Mouse (Mus musculus) heart, embryonic 11.5 days (tissue): ENCODE measurements around the gene Plod1. TPM values are rescaled to one million over a fixed set of nuclear protein-coding genes. Genes with fewer than 3 reads are reported as not detected.

ENCODE experiments used
- ATAC-seq: fragments of 200-750 bp; cut with Nextera tagmentation; replicated peaks from 2 replicates; pipeline ENCODE4 v1.8.0; 2017; ENCODE audit warnings: moderate library complexity; ENCODE audit not compliant: insufficient number of reproducible peaks, low FRiP score, low TSS enrichment
- H3K27ac ChIP-seq: fragments of 300-500 bp; sonication (generic); 2 replicates; pipeline ENCODE4 v1.5.1; 2014; ENCODE audit warnings: mild to moderate bottlenecking, low read depth, low read length
- H3K27me3 ChIP-seq: fragments of 300-500 bp; sonication (generic); 2 replicates; pipeline ENCODE4 v1.6.1; 2014; ENCODE audit warnings: mild to moderate bottlenecking, low read length, mixed read lengths; ENCODE audit not compliant: control insufficient read depth, insufficient read depth
- H3K36me3 ChIP-seq: fragments of 300-500 bp; sonication (generic); 2 replicates; pipeline ENCODE4 v1.6.1; 2014; ENCODE audit warnings: mild to moderate bottlenecking, low read length, moderate library complexity, mixed read lengths; ENCODE audit not compliant: control insufficient read depth, insufficient read depth
- H3K4me1 ChIP-seq: fragments of 300-500 bp; sonication (generic); 2 replicates; pipeline ENCODE4 v1.6.1; 2014; ENCODE audit warnings: low read length; ENCODE audit not compliant: control insufficient read depth, insufficient read depth
- H3K4me2 ChIP-seq: fragments of 300-500 bp; sonication (generic); 2 replicates; pipeline ENCODE4 v1.6.1; 2014; ENCODE audit warnings: mild to moderate bottlenecking, moderate library complexity
- H3K4me3 ChIP-seq: fragments of 300-500 bp; sonication (generic); 2 replicates; pipeline ENCODE4 v1.5.1; 2014; ENCODE audit warnings: low read depth, low read length
- H3K9ac ChIP-seq: fragments of 300-500 bp; sonication (generic); 2 replicates; pipeline ENCODE4 v1.6.1; 2014; ENCODE audit warnings: mild to moderate bottlenecking, low read depth, low read length, moderate library complexity
- H3K9me3 ChIP-seq: fragments of 300-500 bp; sonication (generic); replicated peaks from 2 replicates; pipeline ENCODE4 v1.6.1; 2016; ENCODE audit warnings: low read length; ENCODE audit not compliant: control insufficient read depth
- WGBS: fragments of 180-500 bp; shearing (Covaris S2); extraction: QIAGEN DNeasy Blood & Tissue Kit; methylation state at CpG from one replicate; pipeline ENCODE4 v1.1.7; 2014; ENCODE audit not compliant: insufficient replicate concordance; 5-methylcytosine and 5-hydroxymethylcytosine counted together
- polyA plus RNA-seq: library from polyadenylated mRNA; unstranded; fragments of >200 nt; fragmentation: Nextera tagmentation; extraction: Ambion mirVana; gene quantifications from 2 replicates; pipeline ENCODE4 v1.2.1, GENCODE M21; 2014

Plod1 gene
- polyA plus RNA-seq, 1 experiment from 2014 or later = 40.1 TPM

DNA sequence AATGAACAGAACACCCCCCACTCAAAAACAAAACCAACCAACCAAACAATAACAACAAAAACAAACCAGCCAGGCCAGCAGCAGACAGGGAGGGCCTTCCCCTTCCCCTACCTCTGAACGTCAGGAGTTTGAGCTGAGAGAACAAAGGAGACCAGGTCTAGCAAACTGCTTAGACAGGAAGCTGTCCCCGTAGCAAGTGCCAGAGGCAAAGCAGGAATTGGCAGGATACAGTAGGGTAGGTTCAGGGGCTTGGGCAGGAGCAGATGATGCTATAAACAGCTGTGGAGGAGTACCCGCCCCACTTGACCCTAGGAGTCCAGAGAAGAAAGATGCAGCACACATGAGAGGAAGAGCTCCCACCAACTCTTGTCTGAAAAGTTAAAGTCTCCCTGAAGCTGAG, 2.4 kb downstream of the Plod1 start:
- WGBS = 42% methylated on average over 3 of the region's 3 CpGs
- Histone ChIP-seq H3K36me3 (peaks cover 12% of the 10 kb centered on the region), H3K27me3 (no peaks in the 10 kb centered on the region), H3K4me1 (peaks cover 6% of the 10 kb centered on the region; the same call in 1 of the 2 replicates), H3K9me3 (no peaks in the 10 kb centered on the region), H3K4me3 (no peak overlapping the region), H3K9ac (no peak overlapping the region), H3K27ac (no peak overlapping the region), H3K4me2 (no peak overlapping the region)
- ATAC-seq = no peak

DNA sequence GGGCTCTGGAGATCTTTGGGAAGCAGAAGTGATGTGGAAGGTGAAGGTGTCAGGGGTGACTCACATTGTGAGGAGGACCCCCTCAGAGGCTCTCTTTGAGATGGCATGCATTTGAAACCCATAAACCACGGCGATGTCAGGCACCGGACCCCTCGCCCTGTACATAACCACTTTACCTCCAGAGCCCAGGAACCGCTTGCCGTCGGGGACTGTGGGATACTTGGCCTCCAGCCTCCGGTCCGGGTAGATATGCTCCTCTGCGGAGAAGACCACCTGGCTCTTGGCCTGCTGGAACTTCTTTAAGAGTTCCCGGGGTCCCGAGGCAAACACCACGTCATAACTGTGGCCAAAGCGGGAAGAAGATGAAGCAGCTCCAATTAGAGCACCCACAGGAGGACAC, 5.6 kb downstream of the Plod1 start:
- H3K27me3 ChIP-seq = no peaks in the 10 kb centered on the region
- H3K9ac ChIP-seq = no peak overlapping the region
- no peaks in the 10 kb centered on the region for H3K9me3 ChIP-seq
- peaks cover 12% of the 10 kb centered on the region for H3K36me3 ChIP-seq
- ATAC-seq = no peak
- peaks cover 10% of the 10 kb centered on the region for H3K4me1 ChIP-seq
- H3K4me3 ChIP-seq = no peak overlapping the region
- no peak overlapping the region for H3K27ac ChIP-seq
- no peak overlapping the region for H3K4me2 ChIP-seq
- WGBS = 93% methylated on average over 14 of the region's 14 CpGs

DNA sequence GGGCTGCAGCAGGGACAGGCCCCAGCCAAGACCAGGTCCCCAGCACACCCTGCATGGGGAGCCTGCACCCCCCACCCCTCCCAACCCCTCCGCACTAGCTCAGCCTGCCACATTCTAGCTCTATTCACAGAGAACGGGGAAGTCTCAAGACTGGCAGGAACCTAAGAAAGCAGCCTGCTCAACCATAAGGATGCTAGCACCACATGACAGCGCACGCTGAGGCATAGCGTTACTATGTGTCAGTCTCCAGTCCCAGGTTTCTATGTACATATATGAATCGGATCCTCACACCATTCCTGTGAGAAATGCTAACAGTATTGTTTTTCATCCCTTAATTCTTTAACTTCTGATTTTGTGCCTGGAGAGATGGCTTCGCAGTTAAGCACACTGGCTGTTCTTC, 8.0 kb downstream of the Plod1 start:
- H3K4me3 ChIP-seq = no peak overlapping the region
- H3K4me1 ChIP-seq = peaks cover 6% of the 10 kb centered on the region
- H3K27ac ChIP-seq = no peak overlapping the region
- H3K9me3 ChIP-seq = no peaks in the 10 kb centered on the region
- peaks cover 20% of the 10 kb centered on the region for H3K36me3 ChIP-seq
- 79% methylated on average over 7 of the region's 7 CpGs for WGBS
- no peak for ATAC-seq
- no peak overlapping the region for H3K9ac ChIP-seq
- no peak overlapping the region for H3K4me2 ChIP-seq
- H3K27me3 ChIP-seq = no peaks in the 10 kb centered on the region

DNA sequence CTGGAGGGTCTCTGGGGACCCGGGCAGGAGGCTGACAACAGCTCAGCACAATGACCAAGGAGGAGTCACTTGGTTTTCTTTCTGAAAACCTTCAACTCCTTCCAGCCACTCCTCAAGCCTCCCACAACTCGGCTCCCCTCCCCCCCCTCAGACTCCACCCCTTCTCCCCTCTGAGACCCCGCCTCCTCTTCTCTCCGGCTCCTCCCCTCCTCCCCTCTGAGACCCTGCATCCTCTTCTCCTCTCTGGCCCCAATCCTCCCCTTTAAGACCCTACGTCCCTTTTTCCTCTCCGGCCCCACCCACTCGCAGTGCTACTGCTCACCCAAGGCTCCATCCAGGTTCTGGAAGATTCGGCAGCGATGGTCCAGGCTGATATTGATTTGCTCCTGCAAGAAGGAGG, 8.4 kb downstream of the Plod1 start:
- Histone ChIP-seq H3K27ac (no peak overlapping the region), H3K4me3 (no peak overlapping the region), H3K4me2 (no peak overlapping the region), H3K4me1 (peaks cover 6% of the 10 kb centered on the region), H3K36me3 (peaks cover 23% of the 10 kb centered on the region), H3K27me3 (no peaks in the 10 kb centered on the region), H3K9me3 (no peaks in the 10 kb centered on the region), H3K9ac (no peak overlapping the region)
- ATAC-seq = no peak
- WGBS = 15% methylated on average over 9 of the region's 9 CpGs

DNA sequence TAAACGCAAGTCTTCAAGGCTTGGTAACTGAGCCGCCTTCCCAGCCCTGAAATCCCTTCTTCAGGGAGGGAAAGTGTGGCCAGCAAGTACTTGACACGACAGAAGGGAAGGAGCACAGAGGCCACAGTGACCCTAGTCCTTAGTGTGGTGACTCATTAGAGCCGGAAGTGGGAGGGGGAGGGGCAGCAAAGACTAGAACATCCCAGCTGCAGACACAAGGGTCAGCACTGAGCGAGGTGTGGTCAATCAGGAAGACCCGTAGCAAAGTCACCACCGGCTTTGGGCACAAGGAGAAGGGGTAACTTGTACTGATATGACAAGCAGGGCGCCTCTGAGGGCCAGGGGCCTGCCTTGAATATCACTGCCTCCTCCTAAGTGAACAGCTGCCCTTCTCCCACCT, 8.9 kb downstream of the Plod1 start:
- no peak overlapping the region for H3K27ac ChIP-seq
- no peak for ATAC-seq

DNA sequence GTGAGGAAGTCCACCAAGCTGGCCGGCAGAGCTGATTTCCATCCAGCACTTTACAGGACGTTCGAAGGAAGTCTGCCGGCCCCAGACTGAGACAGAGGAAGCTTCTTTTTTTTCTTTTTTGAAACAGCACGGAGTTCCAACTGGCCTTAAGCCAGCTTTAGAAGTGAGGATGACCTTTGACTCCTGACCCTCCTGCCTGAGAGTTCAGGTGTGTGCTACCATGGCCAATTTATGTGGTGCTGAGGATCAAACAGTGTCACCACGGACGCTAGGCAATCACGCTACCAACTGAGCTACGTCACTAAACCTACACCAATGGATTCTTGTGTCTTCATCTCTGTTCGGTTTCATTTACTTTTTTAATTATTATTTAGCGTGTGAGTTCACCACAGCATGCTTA, 14.2 kb downstream of the Plod1 start:
- no peak overlapping the region for H3K27ac ChIP-seq
- no peak overlapping the region for H3K9ac ChIP-seq
- H3K36me3 ChIP-seq = peaks cover 16% of the 10 kb centered on the region; the same call in 1 of the 2 replicates
- 72% methylated on average over 11 of the region's 11 CpGs for WGBS
- no peak overlapping the region for H3K4me2 ChIP-seq
- no peak for ATAC-seq
- H3K4me3 ChIP-seq = no peak overlapping the region
- H3K4me1 ChIP-seq = no peaks in the 10 kb centered on the region
- no peaks in the 10 kb centered on the region for H3K27me3 ChIP-seq
- no peaks in the 10 kb centered on the region for H3K9me3 ChIP-seq

More for the DNA sequence above, 8.9 kb downstream of the Plod1 start:
- Histone ChIP-seq H3K36me3 (peaks cover 25% of the 10 kb centered on the region), H3K4me3 (no peak overlapping the region), H3K9ac (no peak overlapping the region), H3K4me1 (peaks cover 6% of the 10 kb centered on the region), H3K9me3 (no peaks in the 10 kb centered on the region), H3K4me2 (no peak overlapping the region), H3K27me3 (no peaks in the 10 kb centered on the region)
- 28% methylated on average over 8 of the region's 8 CpGs for WGBS

DNA sequence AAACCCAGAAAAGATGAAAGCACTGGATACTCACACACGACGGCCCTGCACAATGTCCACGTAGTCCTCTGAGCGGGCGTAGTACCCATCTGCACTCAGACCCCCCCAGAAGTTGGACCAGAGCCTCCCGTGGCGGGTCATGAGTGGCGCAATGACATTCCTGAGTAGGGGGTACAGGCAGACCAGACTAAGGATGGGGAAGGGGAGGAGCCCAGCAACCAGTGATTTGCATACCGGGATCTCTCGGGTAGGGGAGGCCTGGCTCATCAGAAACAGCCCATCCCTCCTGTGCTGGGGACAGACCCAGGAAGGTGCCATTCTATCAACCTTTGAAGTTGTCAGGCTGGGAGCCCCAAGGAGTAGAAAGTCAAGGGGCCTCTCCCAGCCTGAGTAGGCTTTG, 15.6 kb downstream of the Plod1 start:
- ATAC-seq = no peak
- Histone ChIP-seq H3K9ac (no peak overlapping the region), H3K27me3 (no peaks in the 10 kb centered on the region), H3K27ac (no peak overlapping the region), H3K36me3 (peaks cover 16% of the 10 kb centered on the region; the same call in 1 of the 2 replicates), H3K4me3 (no peak overlapping the region), H3K9me3 (no peaks in the 10 kb centered on the region), H3K4me1 (no peaks in the 10 kb centered on the region), H3K4me2 (no peak overlapping the region)
- WGBS = 36% methylated on average over 10 of the region's 10 CpGs

DNA sequence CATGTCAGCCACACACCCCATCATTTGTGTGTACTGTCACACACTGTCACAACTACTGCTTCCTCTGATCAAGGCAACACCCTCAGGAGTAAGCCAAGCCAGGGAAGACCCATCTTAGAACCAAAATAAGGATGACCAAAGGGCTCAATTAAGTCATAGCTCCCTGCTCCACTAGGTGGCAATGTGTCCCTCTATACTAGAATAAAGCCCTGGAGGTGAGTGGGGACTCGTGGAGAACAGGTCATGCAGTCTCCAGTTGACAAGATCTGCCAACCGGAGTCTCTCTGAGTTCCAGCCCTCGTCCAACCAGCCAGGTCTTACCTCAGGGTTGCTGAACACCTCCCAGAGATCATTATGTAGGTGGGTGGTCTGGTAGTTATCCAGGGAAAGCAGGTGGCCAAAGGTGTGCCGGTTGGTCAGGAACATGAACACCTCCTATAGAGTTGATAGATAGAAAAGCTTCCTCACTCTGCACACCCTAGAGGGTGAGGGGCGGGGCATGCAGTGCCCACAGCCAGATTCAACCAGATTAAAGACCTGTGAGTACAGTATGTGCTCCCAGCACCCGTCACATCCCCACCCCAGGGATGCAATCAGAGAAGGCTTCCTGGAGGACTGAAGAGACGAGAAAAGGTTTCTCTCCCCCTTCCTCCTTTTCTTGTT, 18.0 kb downstream of the Plod1 start:
- Histone ChIP-seq H3K36me3 (peaks cover 18% of the 10 kb centered on the region), H3K4me1 (no peaks in the 10 kb centered on the region), H3K4me2 (no peak overlapping the region), H3K9me3 (no peaks in the 10 kb centered on the region), H3K9ac (no peak overlapping the region), H3K27ac (no peak overlapping the region), H3K4me3 (no peak overlapping the region), H3K27me3 (no peaks in the 10 kb centered on the region)
- ATAC-seq = no peak
- 61% methylated on average over 7 of the region's 7 CpGs for WGBS

DNA sequence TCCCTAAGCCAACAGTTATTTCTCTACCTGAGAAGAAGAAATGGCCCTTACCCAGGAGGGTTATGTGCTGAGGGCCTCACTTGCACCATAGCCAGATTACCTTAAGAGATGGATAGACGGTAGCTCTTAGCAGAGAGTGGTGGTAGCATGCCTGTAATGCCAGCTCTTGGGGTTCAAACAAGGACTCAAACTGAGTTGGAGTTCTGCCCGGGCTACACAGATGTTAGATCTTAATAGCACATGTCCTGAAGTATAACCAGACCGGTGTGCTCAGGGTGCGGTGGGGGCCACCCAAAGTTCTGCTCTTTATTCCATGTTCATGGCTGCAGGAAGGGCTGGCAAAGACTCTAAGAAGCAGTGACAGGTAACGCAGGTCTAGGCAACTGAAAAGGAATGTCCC, 27.1 kb downstream of the Plod1 start:
- Histone ChIP-seq H3K4me2 (no peak overlapping the region), H3K36me3 (peaks cover 7% of the 10 kb centered on the region), H3K9me3 (no peaks in the 10 kb centered on the region), H3K4me1 (0 out of 2 replicates have a peak, but pooled peaks cover 4% of the 10 kb centered on the region), H3K9ac (no peak overlapping the region), H3K27me3 (no peaks in the 10 kb centered on the region), H3K27ac (no peak overlapping the region), H3K4me3 (no peak overlapping the region)
- ATAC-seq = no peak
- 85% methylated on average over 5 of the region's 5 CpGs for WGBS
